Mouse (Mus musculus) T-helper 1 cell (primary cell): ENCODE measurements around the gene Rab26.

ENCODE experiments used
- in situ Hi-C: fragments of 300-600 bp; cut with MboI, MseI; formaldehyde crosslinking; loops from one replicate; pipeline ENCODE4 v1.15.1; 2025; ENCODE audit warnings: high pct_unique_total_duplicates

Gene Rab26

GRCm38 (mm10) chr17:24479431-24479830 is 54.6 kb downstream of the Rab26 start:
- in situ Hi-C loops = no loop called here

- in situ Hi-C loops = no loop called here
Measured at GRCm38 (mm10) chr17:24478663-24479380, 55.2 kb downstream of the Rab26 start, which contains the start of gene Mlst8. Mlst8 (minus strand) TSS chr17:24479078.

- in situ Hi-C loops = no loop called here
Measured at GRCm38 (mm10) chr17:24477985-24478600, 55.9 kb downstream of the Rab26 start.
